Mouse (Mus musculus): ENCODE measurements around the gene Idh1. TPM values are rescaled to one million over a fixed set of nuclear protein-coding genes. Genes with fewer than 3 reads are reported as not detected.
A peak's percentile ranks its signal among the peaks of the same experiment; 100 is the strongest.

The Idh1 gene
- polyA plus RNA-seq, 1 experiment from 2014 or later, result 243 TPM

DNA sequence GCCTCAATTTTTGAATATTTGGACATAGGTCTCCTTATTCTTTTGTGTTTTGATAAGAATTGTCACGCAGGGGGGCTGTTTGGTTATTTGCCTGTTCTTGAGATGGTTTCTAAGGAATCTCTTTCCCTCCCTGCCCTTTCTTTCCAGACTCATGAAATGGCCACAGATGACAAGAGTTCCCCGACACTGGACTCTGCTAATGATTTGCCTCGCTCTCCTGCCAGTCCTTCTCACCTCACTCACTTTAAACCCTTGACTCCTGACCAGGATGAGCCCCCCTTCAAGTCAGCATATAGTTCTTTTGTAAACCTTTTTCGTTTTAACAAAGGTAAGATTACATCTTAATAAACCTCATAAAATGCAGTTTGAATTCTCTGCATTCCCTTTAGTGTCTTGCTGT lies 3.9 kb upstream of the Idh1 start:
- Histone ChIP-seq H3K4me1 (replicated peaks) (peaks cover 4% of the 10 kb centered on the region; the same call in 1 of the 2 replicates), H3K36me3 (peaks cover 3% of the 10 kb centered on the region; the same call in 1 of the 2 replicates), H3K4me2 (replicated peaks) (no peak overlapping the region), H3K9me3 (no peaks in the 10 kb centered on the region), H3K27ac (no peak overlapping the region), H3K9ac (no peak overlapping the region), H3K4me3 (replicated peaks) (no peak overlapping the region), H3K27me3 (replicated peaks) (no peaks in the 10 kb centered on the region)
- WGBS, result 88% methylated on average over 4 of the region's 4 CpGs
- ATAC-seq, result no peak

DNA sequence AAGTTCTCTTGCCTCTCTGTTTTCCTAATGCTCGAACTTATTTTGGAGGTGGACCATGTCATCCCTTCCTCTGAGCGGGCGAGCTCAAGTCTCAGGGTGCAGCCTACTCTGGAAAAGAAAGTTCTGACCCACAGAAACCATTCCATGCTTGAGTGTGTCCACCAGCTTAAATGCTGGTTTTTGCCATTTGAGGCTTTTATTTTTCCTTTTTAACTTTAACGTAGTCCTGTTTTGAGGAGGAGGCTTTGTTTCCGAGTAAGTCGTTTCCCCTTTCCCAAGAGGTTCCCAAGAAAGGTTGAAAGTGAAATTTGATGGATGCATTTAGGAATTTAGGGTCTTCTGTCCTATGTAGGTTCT lies 752 bp upstream of the Idh1 start:
- Histone ChIP-seq H3K27me3 (replicated peaks) (no peaks in the 10 kb centered on the region), H3K27ac (peak overlapping the region; percentile 88; the same call in 1 of the 2 replicates), H3K4me2 (replicated peaks) (peak overlapping the region; percentile 76), H3K4me3 (replicated peaks) (peak overlapping the region; percentile 87), H3K4me1 (replicated peaks) (peaks cover 4% of the 10 kb centered on the region; the same call in 1 of the 2 replicates), H3K9ac (peak overlapping the region; percentile 93), H3K36me3 (no peaks in the 10 kb centered on the region), H3K9me3 (no peaks in the 10 kb centered on the region)
- no peak for ATAC-seq
- under 1% methylated on average over 6 of the region's 6 CpGs for WGBS

DNA sequence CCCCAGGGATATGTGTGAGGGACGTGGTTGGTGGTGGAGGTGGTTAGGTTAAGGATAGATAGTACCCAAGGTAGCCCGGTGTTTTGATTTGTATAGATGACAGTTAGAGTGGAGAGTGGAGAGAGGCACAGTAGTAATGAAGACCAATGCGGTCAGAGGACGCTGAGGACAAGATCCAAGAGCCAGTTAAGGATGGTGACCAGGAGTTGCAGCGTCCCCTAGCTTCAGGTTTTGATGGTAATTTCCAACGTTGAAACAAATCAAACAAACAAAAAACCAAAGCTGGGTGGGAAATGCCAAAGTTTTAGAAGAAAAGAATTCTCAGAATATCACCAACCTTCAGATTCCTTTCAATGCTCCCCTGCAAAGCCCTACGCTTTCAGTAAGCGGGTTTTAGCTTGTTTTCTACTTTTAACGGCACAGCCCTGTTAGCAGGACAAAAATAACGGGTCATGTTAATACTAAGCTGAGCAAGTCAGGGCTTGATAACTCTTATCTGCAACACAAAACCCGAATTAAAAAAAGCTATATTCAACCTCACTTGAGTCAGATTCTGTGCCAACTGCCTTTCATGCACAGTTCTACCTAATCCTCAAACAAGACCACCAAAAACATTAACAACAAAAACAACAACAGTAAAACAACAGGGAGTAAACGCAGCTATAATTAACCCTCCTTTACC lies 635 bp downstream of the Idh1 start:
- WGBS, result 27% methylated on average over 12 of the region's 12 CpGs
- H3K4me1 ChIP-seq (replicated peaks), result peaks cover 4% of the 10 kb centered on the region; the same call in 1 of the 2 replicates
- H3K36me3 ChIP-seq, result no peaks in the 10 kb centered on the region
- H3K27ac ChIP-seq, result no peak overlapping the region
- H3K9ac ChIP-seq, result peak overlapping the region; percentile 38
- peak overlapping the region; percentile 87 for H3K4me3 ChIP-seq (replicated peaks)
- no peaks in the 10 kb centered on the region for H3K9me3 ChIP-seq
- peak overlapping the region; percentile 76 for H3K4me2 ChIP-seq (replicated peaks)
- no peak for ATAC-seq
- no peaks in the 10 kb centered on the region for H3K27me3 ChIP-seq (replicated peaks)

DNA sequence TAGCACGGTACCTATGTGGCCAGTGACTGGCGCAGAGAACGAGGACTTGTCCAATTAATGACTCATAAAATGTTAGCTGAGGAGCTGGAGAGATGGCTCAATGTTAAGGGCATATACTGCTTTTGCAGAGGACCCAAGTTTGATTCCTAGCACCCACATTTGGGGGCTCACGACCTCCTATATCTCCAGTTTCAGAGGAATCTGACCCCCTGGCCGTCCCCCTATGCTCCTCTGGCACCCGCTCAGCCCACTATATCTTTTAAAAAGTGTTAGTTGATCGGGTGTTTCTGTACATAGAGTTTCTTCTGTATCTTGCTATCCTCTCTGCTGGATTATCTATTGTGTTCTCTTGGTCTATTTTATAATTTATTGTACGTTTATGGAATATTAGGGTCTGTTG lies 1.3 kb downstream of the Idh1 start:
- no peak overlapping the region for H3K9ac ChIP-seq
- H3K36me3 ChIP-seq, result no peaks in the 10 kb centered on the region
- H3K4me1 ChIP-seq (replicated peaks), result peaks cover 4% of the 10 kb centered on the region; the same call in 1 of the 2 replicates
- no peak overlapping the region for H3K4me2 ChIP-seq (replicated peaks)
- 84% methylated on average over 8 of the region's 8 CpGs for WGBS
- H3K9me3 ChIP-seq, result no peaks in the 10 kb centered on the region
- no peak for ATAC-seq
- no peak overlapping the region for H3K4me3 ChIP-seq (replicated peaks)
- no peaks in the 10 kb centered on the region for H3K27me3 ChIP-seq (replicated peaks)
- H3K27ac ChIP-seq, result no peak overlapping the region

DNA sequence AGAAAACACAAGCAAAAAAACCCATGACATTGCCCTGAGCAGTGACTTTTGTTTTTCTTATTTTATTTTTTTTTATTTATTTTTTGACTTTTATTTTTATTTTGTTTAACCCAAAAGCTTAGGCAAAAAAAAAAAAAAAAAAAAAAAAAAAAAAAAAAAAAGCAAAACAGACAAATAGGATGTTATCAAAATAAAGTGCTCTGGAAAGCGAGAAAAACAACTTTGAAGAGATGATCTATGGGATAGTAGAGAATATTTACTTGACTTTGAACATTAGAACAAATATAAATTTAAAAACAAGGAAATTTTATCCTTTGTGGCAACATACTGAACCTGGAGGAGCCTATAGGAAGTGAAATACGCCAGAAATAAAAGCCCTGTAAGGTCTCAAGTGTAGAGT lies 2.3 kb downstream of the Idh1 start:
- no peaks in the 10 kb centered on the region for H3K27me3 ChIP-seq (replicated peaks)
- no peak overlapping the region for H3K4me3 ChIP-seq (replicated peaks)
- no peak overlapping the region for H3K4me2 ChIP-seq (replicated peaks)
- H3K9me3 ChIP-seq, result no peaks in the 10 kb centered on the region
- H3K36me3 ChIP-seq, result no peaks in the 10 kb centered on the region
- 87% methylated on average over 2 of the region's 2 CpGs for WGBS
- no peak for ATAC-seq
- H3K9ac ChIP-seq, result no peak overlapping the region
- no peak overlapping the region for H3K27ac ChIP-seq
- peaks cover 4% of the 10 kb centered on the region; the same call in 1 of the 2 replicates for H3K4me1 ChIP-seq (replicated peaks)

DNA sequence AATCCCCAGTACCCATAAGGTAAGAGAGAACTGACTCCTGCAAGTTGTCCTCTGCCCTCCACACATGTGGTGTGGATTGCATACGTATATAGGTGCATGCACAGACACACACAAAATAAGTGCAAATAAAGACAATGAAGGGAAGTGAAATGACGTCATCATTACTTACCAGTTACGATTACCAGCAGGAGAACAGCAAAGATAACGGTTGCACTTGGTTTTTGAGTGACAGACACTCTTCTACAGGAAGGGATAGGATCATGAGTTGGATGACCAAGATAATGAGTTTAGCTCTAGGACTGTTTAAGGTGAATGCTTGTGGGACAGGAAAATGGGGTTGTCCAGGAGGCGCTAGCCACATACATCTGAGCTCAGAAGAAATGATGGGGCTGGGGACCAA lies 4.8 kb downstream of the Idh1 start:
- Histone ChIP-seq H3K27ac (no peak overlapping the region), H3K4me1 (replicated peaks) (no peaks in the 10 kb centered on the region), H3K4me3 (replicated peaks) (no peak overlapping the region), H3K9me3 (no peaks in the 10 kb centered on the region), H3K9ac (no peak overlapping the region), H3K27me3 (replicated peaks) (no peaks in the 10 kb centered on the region), H3K36me3 (no peaks in the 10 kb centered on the region), H3K4me2 (replicated peaks) (no peak overlapping the region)
- ATAC-seq, result no peak
- 79% methylated on average over 5 of the region's 5 CpGs for WGBS

DNA sequence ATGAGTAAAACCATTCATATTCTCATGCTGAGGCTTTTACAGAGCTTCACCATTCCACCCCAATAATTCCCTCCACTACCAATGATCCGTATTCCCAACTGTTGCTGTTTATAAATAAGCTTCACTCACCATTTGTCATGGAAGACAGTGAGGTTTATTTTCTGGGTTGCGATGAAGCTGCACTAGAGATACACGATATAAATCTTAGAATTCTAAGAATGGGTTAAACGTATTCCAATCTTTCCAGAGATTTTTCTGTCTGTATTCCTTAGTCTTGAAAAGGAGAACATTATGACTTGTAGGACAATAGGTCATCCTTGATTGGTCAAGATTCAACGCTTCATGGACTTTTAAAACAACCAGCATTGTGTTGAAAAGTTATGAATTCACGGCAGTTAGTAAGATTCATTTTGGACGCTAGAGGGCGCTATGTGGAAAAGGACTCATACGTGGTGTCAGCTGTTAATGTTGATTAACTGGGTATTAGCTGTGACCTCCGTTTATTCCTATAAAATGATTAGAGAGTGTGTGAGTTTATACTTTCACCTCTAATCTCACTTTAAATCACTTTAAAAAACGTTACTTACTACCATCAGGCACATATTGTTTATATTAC lies 6.6 kb downstream of the Idh1 start:
- H3K4me3 ChIP-seq (replicated peaks), result peak overlapping the region; percentile 68
- no peaks in the 10 kb centered on the region for H3K36me3 ChIP-seq
- peak overlapping the region; percentile 57 for H3K9ac ChIP-seq
- no peaks in the 10 kb centered on the region for H3K27me3 ChIP-seq (replicated peaks)
- H3K4me1 ChIP-seq (replicated peaks), result 0 out of 2 replicates have a peak, but pooled peaks cover 5% of the 10 kb centered on the region
- WGBS, result 2% methylated on average over 11 of the region's 11 CpGs
- H3K9me3 ChIP-seq, result no peaks in the 10 kb centered on the region
- peak overlapping the region; percentile 68 for H3K4me2 ChIP-seq (replicated peaks)
- H3K27ac ChIP-seq, result peak overlapping the region; percentile 96; the same call in 1 of the 2 replicates
- no peak for ATAC-seq

DNA sequence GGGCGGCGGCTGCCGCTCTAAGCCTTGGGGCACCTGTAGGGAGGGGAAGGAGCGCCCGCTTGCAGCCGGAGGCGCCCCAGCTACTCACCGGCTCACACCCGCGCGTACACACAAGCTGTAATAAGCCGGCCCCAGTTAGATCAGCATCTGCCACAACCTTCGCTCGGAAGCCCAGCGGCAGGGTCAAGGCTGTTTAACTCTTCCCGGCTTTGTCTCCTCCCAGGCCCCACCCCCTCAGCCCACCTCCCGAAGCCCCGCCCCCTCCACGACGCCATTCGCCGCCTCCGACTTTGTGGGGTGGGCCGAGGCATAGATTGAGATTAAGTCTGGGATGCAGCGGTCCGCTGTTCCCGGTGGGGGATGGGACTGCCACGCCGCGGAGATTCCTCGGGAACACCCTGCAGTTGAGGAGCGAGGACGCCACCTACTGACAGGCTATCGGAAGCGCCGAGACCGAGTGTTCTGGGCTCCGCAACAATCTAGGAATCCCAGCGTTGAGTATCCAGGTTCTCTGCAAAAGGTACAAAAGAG lies 7.3 kb downstream of the Idh1 start:
- under 1% methylated on average over 39 of the region's 39 CpGs for WGBS
- Histone ChIP-seq H3K4me1 (replicated peaks) (0 out of 2 replicates have a peak, but pooled peaks cover 5% of the 10 kb centered on the region), H3K9me3 (no peaks in the 10 kb centered on the region), H3K4me3 (replicated peaks) (peak overlapping the region; percentile 68), H3K27ac (peak overlapping the region; percentile 96), H3K4me2 (replicated peaks) (peak overlapping the region; percentile 68), H3K27me3 (replicated peaks) (no peaks in the 10 kb centered on the region), H3K9ac (peak overlapping the region; percentile 76), H3K36me3 (no peaks in the 10 kb centered on the region)
- ATAC-seq, result peak; percentile 90

DNA sequence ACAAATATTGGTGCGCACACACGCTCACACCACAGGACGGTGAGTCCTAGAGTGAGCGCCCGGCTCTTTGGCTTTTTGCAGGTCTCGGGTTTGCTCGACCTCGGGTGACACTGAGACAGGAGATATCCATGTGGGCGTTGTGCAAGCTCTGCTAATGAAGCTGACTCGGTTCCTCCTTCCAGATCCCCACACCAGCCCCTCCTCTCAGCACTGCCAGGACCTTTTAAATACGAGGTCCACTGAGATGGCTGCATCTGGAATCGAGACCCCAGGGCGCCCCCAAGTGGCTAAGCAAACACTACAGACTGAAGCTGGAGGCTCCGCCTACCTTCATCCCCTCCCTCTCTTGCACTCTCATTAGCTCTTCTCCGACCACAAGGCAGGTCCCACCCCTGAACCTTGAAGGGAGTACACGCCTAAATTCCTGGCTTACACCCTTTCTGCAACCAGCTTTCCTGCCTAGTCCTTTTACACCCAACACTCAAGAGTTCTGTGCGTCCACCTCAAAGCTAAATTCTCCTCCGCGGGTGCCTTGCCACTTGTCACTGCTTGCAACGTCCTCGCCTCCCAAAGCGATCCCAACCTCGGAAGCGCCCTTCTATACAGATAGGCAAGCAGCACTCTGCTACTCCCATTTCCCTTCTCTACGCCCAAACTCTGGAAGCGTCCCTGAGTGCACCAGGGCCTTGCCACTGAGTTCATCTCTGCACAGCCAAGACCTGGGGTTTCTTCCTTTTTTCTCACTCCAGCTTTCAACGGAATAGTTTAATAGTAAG lies 8.0 kb downstream of the Idh1 start:
- peak overlapping the region; percentile 96 for H3K27ac ChIP-seq
- no peaks in the 10 kb centered on the region for H3K9me3 ChIP-seq
- H3K36me3 ChIP-seq, result no peaks in the 10 kb centered on the region
- peak; percentile 89 for ATAC-seq
- H3K4me1 ChIP-seq (replicated peaks), result 0 out of 2 replicates have a peak, but pooled peaks cover 5% of the 10 kb centered on the region
- 2% methylated on average over 27 of the region's 27 CpGs for WGBS
- H3K27me3 ChIP-seq (replicated peaks), result no peaks in the 10 kb centered on the region
- peak overlapping the region; percentile 76 for H3K9ac ChIP-seq
- peak overlapping the region; percentile 68 for H3K4me2 ChIP-seq (replicated peaks)
- peak overlapping the region; percentile 68 for H3K4me3 ChIP-seq (replicated peaks)

DNA sequence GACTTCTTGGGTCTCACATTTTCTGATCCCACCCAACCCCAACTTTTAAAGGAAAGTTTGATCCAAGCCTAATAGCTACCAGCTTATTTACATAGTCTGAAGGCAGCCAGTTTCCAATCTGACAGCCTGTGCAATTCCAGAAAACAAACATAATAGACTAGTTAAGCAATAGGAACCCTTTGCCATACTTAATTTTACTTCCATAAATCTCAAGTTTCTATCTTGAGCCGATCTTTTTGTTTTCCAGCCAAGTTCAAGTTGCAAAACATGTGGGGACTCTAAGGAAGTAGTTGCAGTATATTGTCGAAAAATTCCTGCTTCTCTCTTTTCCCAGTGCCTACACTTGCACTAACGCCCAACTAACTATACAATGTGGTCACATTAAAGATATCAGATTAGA lies 8.8 kb downstream of the Idh1 start:
- Histone ChIP-seq H3K4me3 (replicated peaks) (peak overlapping the region; percentile 68), H3K9ac (peak overlapping the region; percentile 76; the same call in 1 of the 2 replicates), H3K4me2 (replicated peaks) (peak overlapping the region; percentile 68), H3K27me3 (replicated peaks) (no peaks in the 10 kb centered on the region), H3K9me3 (no peaks in the 10 kb centered on the region), H3K27ac (peak overlapping the region; percentile 96), H3K4me1 (replicated peaks) (0 out of 2 replicates have a peak, but pooled peaks cover 5% of the 10 kb centered on the region), H3K36me3 (no peaks in the 10 kb centered on the region)
- no peak for ATAC-seq
- WGBS, result 22% methylated on average over 3 of the region's 3 CpGs

DNA sequence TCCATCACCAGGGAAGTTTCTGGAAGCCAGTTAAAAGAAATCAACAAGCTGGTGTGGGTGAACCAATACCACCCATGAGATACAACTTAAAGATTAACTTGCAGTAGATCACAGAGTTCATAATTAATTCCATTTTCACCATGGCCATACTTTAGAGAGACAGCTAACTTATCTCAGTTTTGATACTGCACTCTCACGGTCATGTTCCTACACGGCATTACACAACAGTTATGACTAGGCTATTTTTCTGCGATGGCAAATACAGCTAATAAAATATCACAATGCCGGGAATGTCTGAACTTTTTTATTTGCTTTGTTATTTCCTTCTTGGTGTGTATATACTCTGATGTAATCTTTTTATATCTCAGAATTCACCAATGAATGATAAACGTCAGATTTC lies 9.4 kb downstream of the Idh1 start:
- H3K27ac ChIP-seq, result no peak overlapping the region
- H3K9ac ChIP-seq, result no peak overlapping the region
- H3K4me1 ChIP-seq (replicated peaks), result 0 out of 2 replicates have a peak, but pooled peaks cover 5% of the 10 kb centered on the region
- ATAC-seq, result no peak
- WGBS, result 52% methylated on average over 5 of the region's 5 CpGs
- H3K36me3 ChIP-seq, result no peaks in the 10 kb centered on the region
- no peak overlapping the region for H3K4me2 ChIP-seq (replicated peaks)
- no peaks in the 10 kb centered on the region for H3K9me3 ChIP-seq
- H3K4me3 ChIP-seq (replicated peaks), result no peak overlapping the region
- H3K27me3 ChIP-seq (replicated peaks), result no peaks in the 10 kb centered on the region

DNA sequence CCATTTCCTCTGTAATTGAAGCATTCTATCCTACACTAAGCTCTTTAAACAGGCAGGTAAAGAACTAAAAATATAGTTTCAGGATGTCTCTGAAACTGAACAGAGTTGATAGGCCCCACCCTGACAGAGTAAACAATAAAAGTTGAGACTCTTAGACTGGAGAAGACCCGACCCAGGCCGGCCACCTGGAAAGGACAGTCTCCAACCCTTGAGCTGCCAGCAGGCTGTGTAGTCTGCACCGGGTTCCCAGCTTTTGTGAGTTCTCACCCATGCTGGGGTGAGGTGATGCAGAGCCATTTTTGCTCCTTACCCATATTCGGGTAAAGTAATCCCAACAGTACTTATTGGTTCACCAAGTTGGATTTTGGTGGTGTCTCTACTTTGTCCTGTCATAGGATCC lies 10.1 kb downstream of the Idh1 start:
- Histone ChIP-seq H3K4me2 (replicated peaks) (peak overlapping the region; percentile 29), H3K9ac (no peak overlapping the region), H3K27me3 (replicated peaks) (no peaks in the 10 kb centered on the region), H3K4me1 (replicated peaks) (0 out of 2 replicates have a peak, but pooled peaks cover 5% of the 10 kb centered on the region), H3K36me3 (peaks cover under 1% of the 10 kb centered on the region; the same call in 1 of the 2 replicates), H3K27ac (no peak overlapping the region), H3K9me3 (no peaks in the 10 kb centered on the region), H3K4me3 (replicated peaks) (no peak overlapping the region)
- 52% methylated on average over 4 of the region's 4 CpGs for WGBS
- no peak for ATAC-seq

All from intestine, embryonic 15.5 days (tissue).